Mouse (Mus musculus) T-helper 1 cell (primary cell): ENCODE measurements around the gene Nav2.

Experiments used
- in situ Hi-C: fragments of 300-600 bp; cut with MboI, MseI; formaldehyde crosslinking; loops from one replicate; pipeline ENCODE4 v1.15.1; 2025; ENCODE audit warnings: high pct_unique_total_duplicates

Gene Nav2

GRCm38 (mm10) chr7:49598225-49598624 is 689.7 kb downstream of the Nav2 start:
- in situ Hi-C loops = no loop called here

GRCm38 (mm10) chr7:49599950-49600349 is 691.4 kb downstream of the Nav2 start:
- in situ Hi-C loops = no loop called here

- in situ Hi-C loops = no loop called here
These were observed 692.9 kb downstream of the Nav2 start for GRCm38 (mm10) chr7:49601191-49601975.

GRCm38 (mm10) chr7:49604244-49604643 is 695.7 kb downstream of the Nav2 start:
- in situ Hi-C loops = no loop called here

- in situ Hi-C loops = no loop called here
These were observed 696.7 kb downstream of the Nav2 start for GRCm38 (mm10) chr7:49604965-49605795.

GRCm38 (mm10) chr7:49616258-49616735 is 707.8 kb downstream of the Nav2 start:
- in situ Hi-C loops = loop anchor here (5.0 kb wide), 1 partner anchor 141 kb away; the partner anchor contains the start of gene Htatip2

- in situ Hi-C loops = loop anchor here (5.0 kb wide), 1 partner anchor 140 kb away; the partner anchor contains the start of gene Htatip2
These were observed 708.6 kb downstream of the Nav2 start for GRCm38 (mm10) chr7:49617087-49617486.

- in situ Hi-C loops = loop anchor here (5.0 to 10.0 kb wide), 2 partner anchors 62 to 295 kb away; partner anchors contain the start of gene Slc6a5
These were observed 711.6 kb downstream of the Nav2 start for GRCm38 (mm10) chr7:49620160-49620559.

GRCm38 (mm10) chr7:49631885-49632284 is 723.4 kb downstream of the Nav2 start:
- in situ Hi-C loops = no loop called here

GRCm38 (mm10) chr7:49632391-49632790 is 723.9 kb downstream of the Nav2 start:
- in situ Hi-C loops = no loop called here

GRCm38 (mm10) chr7:49633375-49633956 is 725.0 kb downstream of the Nav2 start:
- in situ Hi-C loops = no loop called here

- in situ Hi-C loops = no loop called here
These were observed 726.0 kb downstream of the Nav2 start for GRCm38 (mm10) chr7:49634291-49635073.

GRCm38 (mm10) chr7:49635074-49635621 is 726.6 kb downstream of the Nav2 start:
- in situ Hi-C loops = no loop called here

- in situ Hi-C loops = no loop called here
These were observed 727.5 kb downstream of the Nav2 start for GRCm38 (mm10) chr7:49635971-49636370.

- in situ Hi-C loops = no loop called here
These were observed 728.1 kb downstream of the Nav2 start, which contains the start of gene Dbx1 for GRCm38 (mm10) chr7:49636491-49637115. Dbx1 (minus strand) TSS chr7:49636849.

- in situ Hi-C loops = no loop called here
These were observed 728.8 kb downstream of the Nav2 start for GRCm38 (mm10) chr7:49637281-49637680.

- in situ Hi-C loops = no loop called here
These were observed 729.5 kb downstream of the Nav2 start for GRCm38 (mm10) chr7:49637851-49638663.

GRCm38 (mm10) chr7:49638941-49639776 is 730.6 kb downstream of the Nav2 start:
- in situ Hi-C loops = no loop called here
